ENCODE assay signal across 8 mouse cellular contexts in genomic region chr11:75214081-75214950, GRCm38 (mm10). TPM values are rescaled to one million over a fixed set of nuclear protein-coding genes. Genes with fewer than 3 reads are reported as not detected.
DNase-seq lines count a peak whose midpoint lies in the region; ATAC-seq lines count a peak whose summit lies in the region.

No protein-coding gene starts in this region.

- H3K9me3 ChIP-seq in forebrain, embryonic 10.5 days = no peaks in the 10 kb centered on the region
- H3K9me3 ChIP-seq in midbrain, embryonic 13.5 days = no peaks in the 10 kb centered on the region

- peak overlapping the region; percentile 57 for H3K9ac ChIP-seq in midbrain, embryonic 13.5 days (replicated peaks)

- H3K27ac ChIP-seq in forebrain, embryonic 10.5 days = peak overlapping the region; percentile 80
- H3K27ac ChIP-seq in midbrain, embryonic 13.5 days = peak overlapping the region; percentile 88

- no peaks in the 10 kb centered on the region for H3K36me3 ChIP-seq in forebrain, embryonic 10.5 days (replicated peaks)
- no peaks in the 10 kb centered on the region for H3K36me3 ChIP-seq in midbrain, embryonic 13.5 days

- DNase-seq in heart, adult 11 months = peak; percentile 81
- DNase-seq in heart, postnatal 10 days = no peak
- DNase-seq in forebrain, embryonic 10.5 days (ENCODE audit: extremely low spot score, low spot score) = no peak
- peak; percentile 61 for DNase-seq in kidney, adult 9 months
- DNase-seq in layer of hippocampus, postnatal 14 days (ENCODE audit: low spot score in 2 of 2) = no peak
- DNase-seq in spleen, adult 18-20 months = no peak
- no peak for DNase-seq in spleen, postnatal 10 days (ENCODE audit: low spot score in 2 of 2)

- H3K27me3 ChIP-seq in forebrain, embryonic 10.5 days (ENCODE audit: poor library complexity, severe bottlenecking) = peaks cover 67% of the 10 kb centered on the region
- no peaks in the 10 kb centered on the region for H3K27me3 ChIP-seq in midbrain, embryonic 13.5 days

- intact Hi-C loops in heart, postnatal 10 days (cut with DNase I) = no loop called here

- H3K4me1 ChIP-seq in forebrain, embryonic 10.5 days = peaks cover 75% of the 10 kb centered on the region
- peaks cover 75% of the 10 kb centered on the region for H3K4me1 ChIP-seq in midbrain, embryonic 13.5 days (replicated peaks)

- peak overlapping the region; percentile 58 for H3K4me2 ChIP-seq in midbrain, embryonic 13.5 days (replicated peaks)

- ATAC-seq in midbrain, embryonic 13.5 days = peak; percentile 46

- peak overlapping the region; percentile 50 for H3K4me3 ChIP-seq in forebrain, embryonic 10.5 days
- peak overlapping the region; percentile 25 for H3K4me3 ChIP-seq in midbrain, embryonic 13.5 days (replicated peaks)

- 13% methylated on average over 13 of the region's 13 CpGs for WGBS in forebrain, embryonic 10.5 days
- WGBS in midbrain, embryonic 13.5 days = 20% methylated on average over 11 of the region's 13 CpGs

RNA-seq across cellular contexts. Expression of gene Rtn4rl1, which starts 20.7 kb away (rescaled TPM):
- total RNA-seq in heart, postnatal 10 days (2021) = 10 to 100 TPM; 13.9 to 21.4 TPM
- polyA plus RNA-seq in forebrain, embryonic 10.5 days (2016; fragmentation: Nextera tagmentation; extraction: Ambion mirVana) = 1.1 and 1.3 TPM in 2 replicates
- 12.4 and 12.7 TPM in 2 replicates for polyA plus RNA-seq in midbrain, embryonic 13.5 days (2015; fragmentation: Nextera tagmentation; extraction: Ambion mirVana)
- total RNA-seq in layer of hippocampus, postnatal 14 days (2021) = 10 to 100 TPM; 82.1 to 83.1 TPM

RNA-seq across cellular contexts. Expression of gene Dph1, which starts 23.3 kb away (rescaled TPM):
- total RNA-seq in heart, postnatal 10 days (2021) = 10 to 100 TPM; 13.9 to 15.6 TPM
- 29.5 TPM in 2 replicates for polyA plus RNA-seq in forebrain, embryonic 10.5 days (2016; fragmentation: Nextera tagmentation; extraction: Ambion mirVana)
- polyA plus RNA-seq in midbrain, embryonic 13.5 days (2015; fragmentation: Nextera tagmentation; extraction: Ambion mirVana) = 14.9 and 15.4 TPM in 2 replicates
- 10 to 100 TPM; 21.7 to 24.4 TPM for total RNA-seq in layer of hippocampus, postnatal 14 days (2021)

RNA-seq across cellular contexts. Expression of gene Ovca2, which starts 35.7 kb away (rescaled TPM):
- 1 to 10 TPM; 7.8 to 9.5 TPM for total RNA-seq in heart, postnatal 10 days (2021)
- 33.6 and 34.0 TPM in 2 replicates for polyA plus RNA-seq in forebrain, embryonic 10.5 days (2016; fragmentation: Nextera tagmentation; extraction: Ambion mirVana)
- 19.8 and 22.4 TPM in 2 replicates for polyA plus RNA-seq in midbrain, embryonic 13.5 days (2015; fragmentation: Nextera tagmentation; extraction: Ambion mirVana)
- total RNA-seq in layer of hippocampus, postnatal 14 days (2021) = 10 to 100 TPM; 14.8 to 15.2 TPM

RNA-seq across cellular contexts. Expression of gene Hic1, which starts 45.0 kb away (rescaled TPM):
- total RNA-seq in heart, postnatal 10 days (2021) = 10 to 100 TPM; 36.3 to 48.5 TPM
- 0.12 and 0.21 TPM in 2 replicates for polyA plus RNA-seq in forebrain, embryonic 10.5 days (2016; fragmentation: Nextera tagmentation; extraction: Ambion mirVana)
- 1.2 and 2.4 TPM in 2 replicates for polyA plus RNA-seq in midbrain, embryonic 13.5 days (2015; fragmentation: Nextera tagmentation; extraction: Ambion mirVana)
- 1 to 10 TPM; 3.3 to 4.5 TPM for total RNA-seq in layer of hippocampus, postnatal 14 days (2021)

Comparison
In these comparisons a context has a peak if more than half of its experiments do, and no peak if none do; other contexts are left out.
1. DNase-seq: peak in heart, adult 11 months (single experiment) and kidney, adult 9 months (single experiment); none in heart, postnatal 10 days (0 of 2), forebrain, embryonic 10.5 days (single experiment), layer of hippocampus, postnatal 14 days (0 of 2), spleen, adult 18-20 months (0 of 2) and spleen, postnatal 10 days (0 of 2).